Mouse (Mus musculus) liver, adult 2 months (tissue): ENCODE measurements around the gene Pibf1.

ENCODE experiments used
- CTCF ChIP-seq: fragments of 200-500 bp; IDR thresholded peaks from 2 replicates; pipeline ENCODE4 v1.5.1; 2011; ENCODE audit warnings: low read depth, low read length, control low read depth
- POLR2A ChIP-seq: fragments of 200-500 bp; IDR thresholded peaks from 2 replicates; pipeline ENCODE4 v1.6.1; 2011; ENCODE audit warnings: low read length, control low read depth; ENCODE audit not compliant: insufficient read depth; ENCODE audit errors: extremely low read depth

DNA sequence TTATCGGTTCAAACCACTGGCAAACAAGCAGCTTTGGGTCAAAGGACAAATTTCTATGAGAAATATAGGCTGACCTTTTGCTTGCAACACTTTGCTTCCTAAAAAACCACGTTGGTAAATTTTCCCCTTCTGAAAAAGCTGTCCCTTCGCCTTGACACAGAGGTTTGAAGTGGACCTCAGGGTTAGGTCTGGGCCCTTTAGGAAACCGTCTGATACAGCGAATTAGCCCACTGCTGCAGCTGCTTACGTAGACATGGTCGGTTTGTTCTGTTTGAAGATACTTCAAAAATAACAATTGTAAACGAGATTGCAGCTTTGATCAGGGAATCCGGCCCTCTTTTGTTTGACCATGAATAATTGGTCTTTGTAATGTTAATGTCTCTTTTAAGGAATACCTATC is 179.1 kb downstream of the Pibf1 start:
- TF ChIP-seq CTCF (no peak), POLR2A (no peak)
